Mouse (Mus musculus) limb, embryonic 10.5 days (tissue): ENCODE data around the gene Rhog. TPM values are rescaled to one million over a fixed set of nuclear protein-coding genes. Genes with fewer than 3 reads are reported as not detected.

Experiments
- DNase-seq: peaks from one replicate; pipeline ENCODE4 v3.0.0-alpha.2; 2017; ENCODE audit warnings: low spot score
- H3K27ac ChIP-seq: fragments of 300-500 bp; sonication (generic); 2 replicates; pipeline ENCODE4 v1.5.1; 2016; ENCODE audit warnings: mild to moderate bottlenecking
- H3K27me3 ChIP-seq: fragments of 300-500 bp; sonication (generic); 2 replicates; pipeline ENCODE4 v1.6.1; 2016; ENCODE audit warnings: low read depth, mild to moderate bottlenecking; ENCODE audit not compliant: poor library complexity, severe bottlenecking
- H3K36me3 ChIP-seq: fragments of 300-500 bp; sonication (generic); 2 replicates; pipeline ENCODE4 v1.6.1; 2016; ENCODE audit warnings: mild to moderate bottlenecking, moderate library complexity
- H3K4me1 ChIP-seq: fragments of 300-500 bp; sonication (generic); 2 replicates; pipeline ENCODE4 v1.6.1; 2016
- H3K4me3 ChIP-seq: fragments of 300-500 bp; sonication (generic); 2 replicates; pipeline ENCODE4 v1.5.1; 2016; ENCODE audit warnings: mild to moderate bottlenecking, moderate library complexity
- H3K9me3 ChIP-seq: fragments of 300-500 bp; sonication (generic); replicated peaks from 2 replicates; pipeline ENCODE4 v1.6.1; 2016; ENCODE audit warnings: mild to moderate bottlenecking
- WGBS: fragments of 180-500 bp; shearing (Covaris S2); methylation state at CpG from one replicate; pipeline ENCODE4 v1.1.7; 2016; 5-methylcytosine and 5-hydroxymethylcytosine counted together
- polyA plus RNA-seq: library from polyadenylated mRNA; unstranded; fragments of >200 nt; fragmentation: Nextera tagmentation; extraction: Ambion mirVana; gene quantifications from 2 replicates; pipeline ENCODE4 v1.2.1, GENCODE M21; 2016

Rhog gene
- 52.5 and 55.4 TPM in 2 replicates for polyA plus RNA-seq

DNA sequence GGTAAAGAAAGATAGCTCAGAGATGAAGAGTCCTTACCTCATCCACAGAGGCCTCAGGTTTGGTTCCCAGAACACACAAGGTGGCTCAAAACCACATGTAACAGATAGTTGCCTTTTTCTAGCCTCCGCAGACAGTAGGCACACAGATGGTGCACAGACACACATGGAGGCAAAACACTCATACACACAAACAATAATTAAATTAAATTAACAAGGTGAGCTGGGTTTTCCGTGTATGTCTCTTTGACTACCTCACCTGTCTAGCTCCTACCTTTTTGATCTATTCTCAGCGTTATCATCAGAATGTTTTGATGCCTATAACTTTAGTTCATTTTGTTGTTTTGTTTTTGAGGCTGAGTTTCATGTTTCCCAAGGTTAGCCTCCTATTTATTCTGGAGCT is at the start of gene Rhog:
Gene Rhog (minus strand): TSS at position 101 of the 400 bp plus-strand sequence.
- WGBS = 86% methylated on average over 3 of the region's 3 CpGs
- Histone ChIP-seq H3K27me3 (no peaks in the 10 kb centered on the region), H3K36me3 (no peaks in the 10 kb centered on the region), H3K4me1 (peaks cover 6% of the 10 kb centered on the region), H3K27ac (no peak within 1 kb of the TSS), H3K9me3 (no peaks in the 10 kb centered on the region), H3K4me3 (no peak within 1 kb of the TSS)
- DNase-seq = no peak

- 96% methylated on average over 2 of the region's 2 CpGs for WGBS
- Histone ChIP-seq H3K27me3 (no peaks in the 10 kb centered on the region), H3K36me3 (no peaks in the 10 kb centered on the region), H3K4me1 (no peaks in the 10 kb centered on the region), H3K27ac (no peak overlapping the region), H3K4me3 (no peak overlapping the region), H3K9me3 (no peaks in the 10 kb centered on the region)
- no peak for DNase-seq
Observed at GRCm38 (mm10) chr7:102305596-102305995, 49.7 kb upstream of the Rhog start.

GRCm38 (mm10) chr7:102302471-102302870 is 46.6 kb upstream of the Rhog start:
- 93% methylated on average over 4 of the region's 4 CpGs for WGBS
- H3K27ac ChIP-seq = no peak overlapping the region
- H3K27me3 ChIP-seq = no peaks in the 10 kb centered on the region
- no peaks in the 10 kb centered on the region for H3K9me3 ChIP-seq
- H3K4me1 ChIP-seq = no peaks in the 10 kb centered on the region
- no peak for DNase-seq
- no peaks in the 10 kb centered on the region for H3K36me3 ChIP-seq
- H3K4me3 ChIP-seq = no peak overlapping the region

DNA sequence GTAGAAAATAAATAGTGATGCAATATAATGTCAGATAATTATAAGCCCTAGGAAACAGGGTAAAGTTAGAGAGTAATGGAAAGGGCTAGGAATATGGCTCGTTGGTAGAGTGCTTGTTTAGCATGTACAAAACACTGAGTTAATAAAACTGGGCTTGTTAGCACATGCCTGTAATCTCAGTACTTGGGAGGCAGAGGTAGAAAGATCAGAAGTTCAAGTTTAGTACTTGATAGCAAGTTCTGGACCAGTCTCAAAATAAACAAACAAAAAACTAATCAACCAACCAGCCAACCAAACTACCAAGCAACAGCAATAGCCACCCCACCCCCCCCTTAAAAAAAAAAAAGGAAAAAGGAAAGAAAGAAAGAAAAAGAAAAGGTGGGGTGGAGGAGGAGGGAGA is 44.9 kb upstream of the Rhog start:
- DNase-seq = no peak
- no peaks in the 10 kb centered on the region for H3K9me3 ChIP-seq
- no peaks in the 10 kb centered on the region for H3K27me3 ChIP-seq
- no peaks in the 10 kb centered on the region for H3K36me3 ChIP-seq
- H3K4me3 ChIP-seq = no peak overlapping the region
- no peak overlapping the region for H3K27ac ChIP-seq
- 78% methylated on average over 1 of the region's 1 CpGs for WGBS
- H3K4me1 ChIP-seq = no peaks in the 10 kb centered on the region

DNA sequence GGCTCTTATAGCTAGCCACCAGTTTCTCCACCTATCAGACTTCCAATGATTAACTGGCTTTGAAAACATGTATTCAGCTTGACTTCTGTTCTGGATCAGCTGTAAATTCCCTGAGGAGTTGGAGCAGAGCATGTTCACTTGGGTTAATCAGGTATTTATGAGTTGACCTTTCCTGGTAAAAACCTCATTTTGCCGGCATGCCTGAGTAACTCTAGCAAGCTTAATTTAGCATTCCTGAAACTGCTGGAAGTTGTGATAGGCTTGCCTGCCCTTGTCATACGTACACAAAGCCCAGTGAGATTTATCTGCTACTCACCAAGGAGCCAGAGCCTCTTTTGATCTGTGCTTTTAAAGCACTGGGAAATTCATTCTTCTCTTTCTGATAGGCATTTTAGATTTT is 37.4 kb upstream of the Rhog start:
- H3K27ac ChIP-seq = no peak overlapping the region
- no peak overlapping the region for H3K4me3 ChIP-seq
- no peaks in the 10 kb centered on the region for H3K9me3 ChIP-seq
- no peak for DNase-seq
- H3K4me1 ChIP-seq = peaks cover 13% of the 10 kb centered on the region
- no peaks in the 10 kb centered on the region for H3K36me3 ChIP-seq
- no peaks in the 10 kb centered on the region for H3K27me3 ChIP-seq
- WGBS = 29% methylated on average over 2 of the region's 2 CpGs

- Histone ChIP-seq H3K27me3 (no peaks in the 10 kb centered on the region), H3K36me3 (no peaks in the 10 kb centered on the region), H3K27ac (no peak overlapping the region), H3K4me3 (no peak overlapping the region), H3K9me3 (no peaks in the 10 kb centered on the region), H3K4me1 (peaks cover 13% of the 10 kb centered on the region)
- no peak for DNase-seq
- 92% methylated on average over 3 of the region's 3 CpGs for WGBS
Observed at GRCm38 (mm10) chr7:102292228-102292627, 36.4 kb upstream of the Rhog start.

- H3K27ac ChIP-seq = no peak overlapping the region
- H3K9me3 ChIP-seq = no peaks in the 10 kb centered on the region
- peaks cover 13% of the 10 kb centered on the region for H3K4me1 ChIP-seq
- 83% methylated on average over 6 of the region's 6 CpGs for WGBS
- H3K27me3 ChIP-seq = no peaks in the 10 kb centered on the region
- H3K36me3 ChIP-seq = no peaks in the 10 kb centered on the region
- no peak overlapping the region for H3K4me3 ChIP-seq
- DNase-seq = no peak
Observed at GRCm38 (mm10) chr7:102289466-102289865, 33.6 kb upstream of the Rhog start.

DNA sequence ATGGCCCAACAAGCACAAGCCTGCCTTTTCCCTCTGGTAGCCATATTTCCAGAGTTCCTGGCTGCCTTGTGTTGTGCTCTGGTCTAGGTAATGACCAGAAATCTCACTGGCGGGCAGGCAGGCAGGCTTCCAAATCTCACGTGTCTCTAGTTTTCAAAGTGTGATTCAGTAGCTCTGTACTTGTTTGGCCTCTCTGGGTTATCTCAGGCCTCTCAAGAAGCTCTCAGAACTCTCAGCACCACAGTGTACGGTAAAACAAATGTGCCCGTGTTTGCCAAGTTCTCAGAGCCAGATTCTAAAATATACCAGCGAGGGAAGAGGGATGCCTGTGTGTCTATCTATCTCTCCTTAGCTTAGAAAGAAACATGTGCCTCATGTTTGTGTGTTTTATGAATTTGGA is 26.4 kb upstream of the Rhog start:
- no peaks in the 10 kb centered on the region for H3K4me1 ChIP-seq
- H3K36me3 ChIP-seq = no peaks in the 10 kb centered on the region
- 85% methylated on average over 5 of the region's 5 CpGs for WGBS
- H3K27ac ChIP-seq = no peak overlapping the region
- H3K27me3 ChIP-seq = no peaks in the 10 kb centered on the region
- H3K9me3 ChIP-seq = no peaks in the 10 kb centered on the region
- no peak overlapping the region for H3K4me3 ChIP-seq
- DNase-seq = no peak

DNA sequence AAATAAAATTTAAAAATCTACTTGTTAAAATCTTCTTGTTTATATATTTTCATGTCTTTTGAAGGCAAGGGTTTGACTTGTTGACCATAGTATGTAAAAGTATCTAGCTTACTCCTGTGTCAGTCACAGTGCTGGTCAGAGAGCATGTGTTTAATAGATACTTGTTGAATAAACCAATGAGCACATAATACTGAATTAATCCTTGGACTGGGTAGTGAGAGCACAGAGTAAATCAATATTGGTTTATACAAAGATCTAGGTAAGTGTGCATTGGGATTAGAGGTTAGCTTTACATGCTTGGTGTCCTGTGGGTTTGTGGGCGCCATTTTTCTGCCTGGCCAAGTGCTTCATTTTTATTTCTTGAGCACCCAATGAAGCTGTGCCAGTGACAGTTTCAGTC is 25.5 kb upstream of the Rhog start:
- no peaks in the 10 kb centered on the region for H3K36me3 ChIP-seq
- H3K27ac ChIP-seq = no peak overlapping the region
- H3K9me3 ChIP-seq = no peaks in the 10 kb centered on the region
- no peak for DNase-seq
- H3K4me3 ChIP-seq = no peak overlapping the region
- no peaks in the 10 kb centered on the region for H3K27me3 ChIP-seq
- WGBS = 97% methylated on average over 1 of the region's 1 CpGs
- H3K4me1 ChIP-seq = no peaks in the 10 kb centered on the region

DNA sequence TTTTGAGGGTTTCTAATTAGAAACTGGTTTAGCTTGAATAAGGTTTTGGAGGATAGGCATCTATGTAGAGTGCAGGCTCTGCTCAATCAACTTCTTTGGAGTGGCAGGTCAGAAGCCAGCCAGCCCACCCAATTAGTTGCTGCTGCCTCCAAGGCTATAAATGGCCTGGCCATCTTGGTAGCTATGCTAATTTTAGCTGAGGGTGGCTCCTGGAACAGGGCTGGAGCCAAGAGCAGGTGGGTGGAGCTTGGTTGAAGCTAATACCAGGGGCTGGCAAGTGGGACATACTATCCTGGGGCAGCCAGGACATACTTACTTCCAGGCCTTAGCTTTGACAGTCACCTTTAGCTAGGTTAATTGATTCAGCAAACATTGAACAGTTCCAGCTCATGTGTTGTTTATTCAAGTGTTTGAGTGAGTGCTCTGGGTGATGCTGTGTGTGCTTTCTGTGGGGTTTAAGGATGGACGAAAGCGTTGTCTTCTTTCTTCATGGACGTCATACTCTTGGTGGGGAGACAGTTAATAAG is 16.6 kb upstream of the Rhog start:
- H3K4me3 ChIP-seq = no peak overlapping the region
- DNase-seq = no peak
- no peaks in the 10 kb centered on the region for H3K9me3 ChIP-seq
- no peak overlapping the region for H3K27ac ChIP-seq
- WGBS = 93% methylated on average over 3 of the region's 3 CpGs
- H3K4me1 ChIP-seq = peaks cover 9% of the 10 kb centered on the region; the same call in 1 of the 2 replicates
- H3K27me3 ChIP-seq = peaks cover 19% of the 10 kb centered on the region
- H3K36me3 ChIP-seq = no peaks in the 10 kb centered on the region

GRCm38 (mm10) chr7:102268395-102268748 is 12.5 kb upstream of the Rhog start:
- H3K27me3 ChIP-seq = peaks cover 19% of the 10 kb centered on the region
- H3K36me3 ChIP-seq = no peaks in the 10 kb centered on the region
- H3K4me1 ChIP-seq = peaks cover 9% of the 10 kb centered on the region; the same call in 1 of the 2 replicates
- H3K9me3 ChIP-seq = no peaks in the 10 kb centered on the region
- WGBS = 6% methylated on average over 12 of the region's 12 CpGs
- peak overlapping the region; percentile 89 for H3K4me3 ChIP-seq
- no peak for DNase-seq
- peak overlapping the region; percentile 81 for H3K27ac ChIP-seq

DNA sequence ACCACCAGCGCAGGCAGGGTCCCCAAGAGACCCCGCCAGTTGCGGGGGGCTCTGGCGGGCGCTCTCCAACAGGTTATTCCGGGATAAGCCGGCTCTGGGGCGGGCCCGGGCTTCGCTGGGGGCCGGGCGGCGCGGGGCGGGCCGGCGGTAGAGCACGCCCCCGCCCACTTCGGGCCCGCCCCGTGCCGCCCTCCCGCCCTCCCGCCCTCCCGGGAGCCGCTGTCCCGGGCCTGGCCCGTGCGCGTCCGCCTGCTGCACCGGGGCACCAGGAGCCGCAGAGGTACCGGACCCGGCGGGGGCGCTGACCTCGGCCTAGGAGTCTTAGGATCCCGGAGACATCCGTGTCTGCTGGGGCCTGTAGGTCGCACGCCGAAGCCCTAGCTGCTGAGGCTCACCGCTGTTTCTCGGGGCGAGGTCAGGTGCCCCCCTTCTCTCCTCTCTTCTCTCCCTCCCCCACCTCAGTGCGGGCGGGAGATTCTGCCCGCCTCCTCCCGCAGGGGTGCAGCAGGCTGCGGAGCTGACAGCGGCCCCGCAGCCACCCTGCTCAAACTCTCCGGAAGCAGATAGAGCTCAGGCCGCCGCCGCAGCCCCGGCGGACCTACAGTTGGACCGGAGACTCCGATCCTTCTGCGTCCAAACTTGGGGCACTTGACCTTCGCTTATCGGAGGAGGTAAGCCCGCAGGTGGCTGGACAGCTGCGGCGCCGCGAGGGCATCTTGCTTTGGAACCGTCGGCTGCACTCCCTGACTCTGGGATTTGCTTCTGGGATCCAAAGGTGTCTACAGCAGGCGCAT is 11.9 kb upstream of the Rhog start, which contains the start of gene Stim1:
Gene Stim1 (plus strand): TSS at position 206 of the 794 bp plus-strand sequence.
- Histone ChIP-seq H3K27ac (peak within 1 kb of the TSS; percentile 81), H3K4me1 (peaks cover 9% of the 10 kb centered on the region; the same call in 1 of the 2 replicates)

GRCm38 (mm10) chr7:102267113-102267579 is 11.3 kb upstream of the Rhog start:
- Histone ChIP-seq H3K4me1 (peaks cover 9% of the 10 kb centered on the region; the same call in 1 of the 2 replicates), H3K36me3 (no peaks in the 10 kb centered on the region), H3K9me3 (no peaks in the 10 kb centered on the region), H3K4me3 (peak overlapping the region; percentile 89), H3K27ac (peak overlapping the region; percentile 81), H3K27me3 (peaks cover 19% of the 10 kb centered on the region)
- under 1% methylated on average over 34 of the region's 34 CpGs for WGBS
- DNase-seq = peak; percentile 95

More for the DNA sequence above, 11.9 kb upstream of the Rhog start, which contains the start of gene Stim1:
- DNase-seq = peak; percentile 78
- Histone ChIP-seq H3K4me3 (peak within 1 kb of the TSS; percentile 89), H3K9me3 (no peaks in the 10 kb centered on the region), H3K27me3 (peaks cover 19% of the 10 kb centered on the region), H3K36me3 (no peaks in the 10 kb centered on the region)
- under 1% methylated on average over 73 of the region's 73 CpGs for WGBS
